Mouse (Mus musculus): Measurements from ENCODE around the gene Lce3f. TPM values are rescaled to one million over a fixed set of nuclear protein-coding genes. Genes with fewer than 3 reads are reported as not detected.

Lce3f gene
- polyA plus RNA-seq, 1 experiment from 2014 or later: not detected

DNA sequence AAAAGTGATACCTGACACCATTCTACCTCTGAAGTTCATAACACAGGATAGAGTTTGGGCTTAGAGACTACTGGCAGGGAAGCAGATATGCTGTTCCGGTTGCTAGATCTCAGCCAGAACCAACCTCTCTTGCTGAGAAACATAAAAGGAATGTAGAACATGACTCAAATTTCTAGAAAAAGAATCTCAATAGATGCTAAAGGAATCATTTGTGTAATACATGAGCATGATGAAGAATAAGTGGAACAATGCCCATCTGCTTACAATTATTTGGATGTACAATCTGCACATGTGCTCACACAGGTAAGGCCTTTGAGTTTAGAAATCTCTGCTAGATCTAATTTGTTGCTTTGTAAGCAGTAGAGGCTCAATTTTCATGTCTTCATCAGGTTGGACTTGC is 29.1 kb downstream of the Lce3f start:
- no peak overlapping the region for H3K9ac ChIP-seq
- no peaks in the 10 kb centered on the region for H3K9me3 ChIP-seq
- WGBS: 85% methylated on average over 1 of the region's 1 CpGs
- no peak overlapping the region for H3K4me3 ChIP-seq
- no peaks in the 10 kb centered on the region for H3K4me1 ChIP-seq
- H3K27me3 ChIP-seq: 0 out of 2 replicates have a peak, but pooled peaks cover 6% of the 10 kb centered on the region
- H3K27ac ChIP-seq: no peak overlapping the region
- no peak for ATAC-seq (ENCODE audit: insufficient number of reproducible peaks, insufficient read depth, low FRiP score, low TSS enrichment)
- H3K4me2 ChIP-seq (replicated peaks): no peak overlapping the region
- H3K36me3 ChIP-seq: no peaks in the 10 kb centered on the region

DNA sequence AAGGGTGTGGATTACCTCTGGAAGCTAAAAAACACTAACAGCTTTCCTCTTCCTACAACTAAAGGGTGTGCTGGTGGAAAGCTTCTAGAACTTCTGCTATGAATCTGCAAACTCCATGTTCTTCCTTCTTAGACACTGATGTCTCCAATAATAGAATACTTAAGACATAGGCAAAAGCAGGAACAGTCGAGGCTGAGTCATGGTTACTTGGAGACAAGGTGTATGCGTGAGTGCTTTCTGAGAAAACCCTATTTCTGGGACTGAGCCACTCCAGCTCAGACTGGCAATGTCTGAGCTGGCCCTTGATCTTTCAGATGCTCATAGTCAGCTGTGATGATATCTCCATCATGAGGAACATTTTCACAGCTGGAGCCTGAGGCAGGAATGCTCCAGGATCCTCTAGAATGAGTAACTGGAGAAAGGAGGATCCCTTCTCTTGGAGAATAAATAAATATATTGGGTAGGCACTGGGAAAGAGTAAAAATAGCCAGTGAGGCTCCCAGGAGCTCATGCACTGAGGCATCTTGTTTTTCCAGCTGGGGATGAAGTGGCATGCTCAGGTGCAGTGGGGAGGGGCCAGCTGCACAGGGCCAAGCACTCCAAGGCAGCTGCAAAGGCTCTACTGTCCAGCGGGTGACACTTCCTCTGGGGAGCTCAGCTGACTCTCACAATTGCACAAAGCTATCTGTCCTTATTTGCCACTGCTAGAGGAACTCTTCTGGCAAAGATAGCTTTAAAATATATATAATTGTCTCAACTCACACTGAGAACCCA is 31.6 kb downstream of the Lce3f start:
- WGBS: 83% methylated on average over 3 of the region's 3 CpGs
- Histone ChIP-seq H3K27ac (no peak overlapping the region), H3K36me3 (no peaks in the 10 kb centered on the region), H3K9me3 (no peaks in the 10 kb centered on the region), H3K4me2 (replicated peaks) (no peak overlapping the region), H3K4me3 (no peak overlapping the region), H3K9ac (no peak overlapping the region), H3K27me3 (no peaks in the 10 kb centered on the region), H3K4me1 (no peaks in the 10 kb centered on the region)
- ATAC-seq (ENCODE audit: insufficient number of reproducible peaks, insufficient read depth, low FRiP score, low TSS enrichment): no peak

DNA sequence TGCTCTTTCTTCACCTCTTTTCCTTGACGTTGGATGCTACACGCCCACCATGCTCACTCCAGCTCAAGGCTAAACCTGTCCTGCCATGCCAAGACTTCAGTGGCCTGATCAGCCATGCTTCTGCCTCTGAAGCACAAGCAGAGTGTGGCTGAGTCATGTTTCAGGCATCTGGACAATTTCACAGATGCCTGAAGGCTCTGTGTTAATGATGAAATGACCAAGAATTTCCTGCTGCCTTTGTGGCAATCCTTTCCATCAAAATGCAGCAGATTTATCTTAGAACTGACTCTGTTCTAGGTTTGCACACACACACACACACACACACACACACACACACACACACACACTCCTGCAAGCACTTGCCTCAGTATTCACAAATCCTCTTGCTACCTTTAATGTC is 33.5 kb downstream of the Lce3f start:
- Histone ChIP-seq H3K4me2 (replicated peaks) (no peak overlapping the region), H3K4me3 (no peak overlapping the region), H3K27me3 (no peaks in the 10 kb centered on the region), H3K9me3 (no peaks in the 10 kb centered on the region), H3K4me1 (no peaks in the 10 kb centered on the region), H3K36me3 (no peaks in the 10 kb centered on the region), H3K9ac (no peak overlapping the region), H3K27ac (no peak overlapping the region)
- ATAC-seq (ENCODE audit: insufficient number of reproducible peaks, insufficient read depth, low FRiP score, low TSS enrichment): no peak
- 72% methylated on average over 2 of the region's 2 CpGs for WGBS

DNA sequence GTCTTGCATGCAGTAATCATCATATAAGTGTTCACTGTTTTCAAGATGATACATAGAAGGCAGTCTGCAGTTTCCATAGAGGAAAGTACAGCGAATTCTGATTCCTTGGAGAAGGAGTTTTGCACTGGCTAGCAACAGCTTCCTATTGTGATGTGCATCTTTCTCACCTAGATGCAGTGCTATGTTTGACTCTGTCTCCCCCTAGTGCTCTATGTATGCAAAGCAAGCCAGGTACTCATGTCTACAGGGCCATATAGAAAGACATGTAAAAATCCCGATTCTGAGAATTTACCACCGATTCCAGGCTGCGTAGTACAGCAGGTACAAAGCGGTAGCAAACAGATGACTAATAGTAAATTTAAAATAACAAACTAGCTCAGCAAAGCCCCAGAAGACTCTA is 39.4 kb downstream of the Lce3f start:
- WGBS: 65% methylated on average over 5 of the region's 5 CpGs
- Histone ChIP-seq H3K4me1 (no peaks in the 10 kb centered on the region), H3K9me3 (no peaks in the 10 kb centered on the region), H3K27me3 (no peaks in the 10 kb centered on the region), H3K4me3 (no peak overlapping the region), H3K4me2 (replicated peaks) (no peak overlapping the region), H3K27ac (no peak overlapping the region), H3K36me3 (no peaks in the 10 kb centered on the region), H3K9ac (no peak overlapping the region)
- no peak for ATAC-seq (ENCODE audit: insufficient number of reproducible peaks, insufficient read depth, low FRiP score, low TSS enrichment)

Other genes starting within 250 kb of the Lce3f start
- gene Lce1g, start 239.9 kb upstream of the Lce3f start, polyA plus RNA-seq (2016; fragmentation: Nextera tagmentation; extraction: Ambion mirVana): not detected in 2 replicates
- gene Lce1h, start 227.2 kb upstream of the Lce3f start, polyA plus RNA-seq (2016; fragmentation: Nextera tagmentation; extraction: Ambion mirVana): not detected in 2 replicates
- gene Lce1i, start 213.3 kb upstream of the Lce3f start, polyA plus RNA-seq (2016; fragmentation: Nextera tagmentation; extraction: Ambion mirVana): not detected in 2 replicates
- gene Lce1j, start 201.7 kb upstream of the Lce3f start, polyA plus RNA-seq (2016; fragmentation: Nextera tagmentation; extraction: Ambion mirVana): not detected in 2 replicates
- not detected in 2 replicates for gene Lce1k, start 184.3 kb upstream of the Lce3f start, polyA plus RNA-seq (2016; fragmentation: Nextera tagmentation; extraction: Ambion mirVana)
- gene Kprp, start 165.0 kb upstream of the Lce3f start, polyA plus RNA-seq (2016; fragmentation: Nextera tagmentation; extraction: Ambion mirVana): not detected in 2 replicates
- not detected in 2 replicates for gene Lce1l, start 140.9 kb upstream of the Lce3f start, polyA plus RNA-seq (2016; fragmentation: Nextera tagmentation; extraction: Ambion mirVana)
- gene 2310050C09Rik, start 122.0 kb upstream of the Lce3f start, polyA plus RNA-seq (2016; fragmentation: Nextera tagmentation; extraction: Ambion mirVana): not detected in 2 replicates
- gene Lce3a, start 66.0 kb upstream of the Lce3f start, polyA plus RNA-seq (2016; fragmentation: Nextera tagmentation; extraction: Ambion mirVana): not detected in 2 replicates
- not detected in 2 replicates for gene Lce3b, start 59.2 kb upstream of the Lce3f start, polyA plus RNA-seq (2016; fragmentation: Nextera tagmentation; extraction: Ambion mirVana)
- gene Lce3c, start 47.7 kb upstream of the Lce3f start, polyA plus RNA-seq (2016; fragmentation: Nextera tagmentation; extraction: Ambion mirVana): not detected in 2 replicates
- gene Lce3d, start 34.8 kb upstream of the Lce3f start, polyA plus RNA-seq (2016; fragmentation: Nextera tagmentation; extraction: Ambion mirVana): not detected in 2 replicates
- gene Lce3e, start 25.2 kb upstream of the Lce3f start, polyA plus RNA-seq (2016; fragmentation: Nextera tagmentation; extraction: Ambion mirVana): not detected in 2 replicates
- gene Crct1, start 23.5 kb downstream of the Lce3f start, polyA plus RNA-seq (2016; fragmentation: Nextera tagmentation; extraction: Ambion mirVana): not detected in 2 replicates
- gene Lce1m, start 26.8 kb downstream of the Lce3f start, polyA plus RNA-seq (2016; fragmentation: Nextera tagmentation; extraction: Ambion mirVana): not detected in 2 replicates
- not detected in 2 replicates for gene Gm4858, start 76.6 kb downstream of the Lce3f start, polyA plus RNA-seq (2016; fragmentation: Nextera tagmentation; extraction: Ambion mirVana)
- not detected in 2 replicates for gene Crnn, start 152.6 kb downstream of the Lce3f start, polyA plus RNA-seq (2016; fragmentation: Nextera tagmentation; extraction: Ambion mirVana)
- gene Flg2, start 205.1 kb downstream of the Lce3f start, polyA plus RNA-seq (2016; fragmentation: Nextera tagmentation; extraction: Ambion mirVana): not detected in 2 replicates